Mouse (Mus musculus) heart, postnatal 0 days (tissue): ENCODE measurements around the gene Nt5m.

Experiments used
- CTCF ChIP-seq: IDR thresholded peaks from 2 replicates; pipeline ENCODE4 v1.5.1; 2016; ENCODE audit warnings: antibody characterized with exemption, control low read depth, low read depth
- EP300 ChIP-seq: IDR thresholded peaks from 2 replicates; pipeline ENCODE4 v1.6.1; 2016; ENCODE audit warnings: antibody characterized with exemption, low read depth

- TF ChIP-seq CTCF (no peak), EP300 (no peak)
These were observed 54.0 kb downstream of the Nt5m start for GRCm38 (mm10) chr11:59893153-59893788.
